Mouse (Mus musculus) cerebellum, adult 9-10 months (tissue): ENCODE data around the gene Kctd7.

Experiments
- DNase-seq: peaks from one replicate; pipeline ENCODE4 v3.0.0; 2022

Kctd7 gene

DNA sequence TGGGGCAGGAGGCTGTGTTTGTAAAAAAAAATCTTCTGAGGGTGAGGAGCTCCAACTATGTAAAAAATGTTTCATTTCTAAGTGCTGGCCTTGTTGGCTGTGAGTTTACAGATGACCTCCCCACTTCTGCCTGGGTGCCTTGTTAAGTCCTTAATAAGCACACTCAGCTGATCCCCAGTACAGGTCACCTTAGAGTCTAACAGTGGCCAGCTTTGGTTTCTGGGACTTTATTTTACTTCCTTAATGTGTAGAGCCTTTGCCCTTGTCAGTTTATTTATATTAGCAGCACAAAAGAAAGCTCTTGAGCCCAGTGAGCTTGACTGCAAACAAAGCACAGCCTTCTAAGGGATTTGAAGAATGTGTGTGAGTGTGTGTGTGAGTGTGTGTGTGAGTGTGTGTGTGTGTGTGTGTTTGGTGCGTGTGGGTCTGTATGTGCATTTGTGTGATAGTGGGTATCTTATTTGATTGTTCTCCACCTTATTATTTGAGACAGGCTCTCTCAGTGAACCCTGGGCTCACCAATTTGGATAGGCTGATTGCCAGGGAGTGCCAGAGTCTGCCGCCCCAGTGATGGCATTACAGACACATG, 47.8 kb downstream of the Kctd7 start:
- DNase-seq: no peak

DNA sequence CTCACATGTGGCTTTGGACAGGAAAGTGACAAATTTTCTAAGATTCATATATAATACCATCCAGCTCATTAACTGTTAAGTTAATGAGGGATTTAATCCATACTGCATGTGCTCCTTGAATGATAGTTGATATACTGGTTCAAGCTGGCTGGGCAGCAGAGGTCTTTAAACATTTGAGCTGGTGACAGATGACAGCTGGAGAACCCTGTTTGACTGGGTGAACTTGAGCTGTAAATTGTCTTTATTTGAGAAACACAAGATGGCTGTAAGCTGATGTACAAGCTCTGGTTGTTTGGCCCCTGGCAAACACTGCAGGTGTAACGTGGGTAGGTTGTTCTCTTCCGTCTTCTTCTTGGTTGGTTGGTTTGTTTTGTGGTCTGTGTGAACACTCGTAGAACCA, 49.1 kb downstream of the Kctd7 start:
- no peak for DNase-seq

DNA sequence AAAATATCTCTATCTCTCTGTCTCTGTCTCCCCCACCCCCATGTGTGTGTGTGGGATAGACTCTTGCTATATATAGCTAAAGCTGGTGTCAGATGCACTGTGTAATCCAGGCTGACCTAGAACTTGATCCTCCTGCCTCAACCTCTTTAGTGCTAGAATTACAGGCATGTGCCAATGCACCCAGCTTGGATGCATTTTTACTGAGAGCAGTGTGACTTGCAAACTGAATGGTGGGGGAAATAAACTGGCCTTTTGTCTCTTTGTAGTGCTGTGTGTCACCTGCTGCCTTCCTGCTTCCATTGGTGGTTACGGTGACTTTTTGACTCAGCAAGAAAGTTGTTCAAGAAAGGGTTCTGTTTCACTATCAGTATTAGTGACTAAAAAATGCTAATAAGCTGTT, 51.6 kb downstream of the Kctd7 start:
- DNase-seq: no peak

DNA sequence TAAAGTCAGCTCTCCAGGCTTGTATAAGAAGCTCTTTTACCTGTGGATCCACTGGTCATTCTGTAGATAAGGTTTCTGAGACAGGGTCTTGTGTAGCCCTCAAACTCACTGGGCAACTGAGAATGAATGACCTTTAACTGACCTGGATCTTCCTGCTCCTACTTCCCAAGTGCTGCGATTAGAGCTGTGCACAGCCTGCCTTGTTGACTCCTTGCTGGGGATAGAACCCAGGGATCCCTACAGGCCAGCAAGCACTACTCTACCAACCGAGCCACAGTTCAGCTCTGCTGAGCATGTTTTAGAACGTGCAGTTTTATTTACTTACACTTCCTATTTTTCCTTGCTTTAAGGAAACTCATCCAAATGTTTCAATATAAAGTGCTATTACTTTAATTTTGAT, 52.8 kb downstream of the Kctd7 start:
- DNase-seq: no peak

DNA sequence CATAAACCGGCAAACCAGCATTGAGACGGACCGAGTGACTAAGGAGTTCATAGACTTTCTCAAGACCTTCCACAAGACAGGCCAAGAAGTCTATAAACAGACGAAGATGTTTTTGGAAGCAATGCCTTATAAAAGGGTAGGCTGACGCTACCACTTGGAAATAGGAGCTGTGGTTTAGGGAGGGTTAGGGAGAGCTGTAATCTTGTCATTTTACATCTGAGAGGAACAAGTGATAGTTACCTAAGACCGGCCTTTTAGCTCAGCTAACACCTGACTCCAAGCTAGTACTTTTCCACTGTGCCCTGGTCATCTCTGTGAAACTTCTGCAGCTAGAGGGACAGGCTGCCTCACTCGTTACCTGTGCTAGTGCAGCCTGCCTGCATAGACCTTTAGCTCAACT, 53.3 kb downstream of the Kctd7 start:
- DNase-seq: no peak

DNA sequence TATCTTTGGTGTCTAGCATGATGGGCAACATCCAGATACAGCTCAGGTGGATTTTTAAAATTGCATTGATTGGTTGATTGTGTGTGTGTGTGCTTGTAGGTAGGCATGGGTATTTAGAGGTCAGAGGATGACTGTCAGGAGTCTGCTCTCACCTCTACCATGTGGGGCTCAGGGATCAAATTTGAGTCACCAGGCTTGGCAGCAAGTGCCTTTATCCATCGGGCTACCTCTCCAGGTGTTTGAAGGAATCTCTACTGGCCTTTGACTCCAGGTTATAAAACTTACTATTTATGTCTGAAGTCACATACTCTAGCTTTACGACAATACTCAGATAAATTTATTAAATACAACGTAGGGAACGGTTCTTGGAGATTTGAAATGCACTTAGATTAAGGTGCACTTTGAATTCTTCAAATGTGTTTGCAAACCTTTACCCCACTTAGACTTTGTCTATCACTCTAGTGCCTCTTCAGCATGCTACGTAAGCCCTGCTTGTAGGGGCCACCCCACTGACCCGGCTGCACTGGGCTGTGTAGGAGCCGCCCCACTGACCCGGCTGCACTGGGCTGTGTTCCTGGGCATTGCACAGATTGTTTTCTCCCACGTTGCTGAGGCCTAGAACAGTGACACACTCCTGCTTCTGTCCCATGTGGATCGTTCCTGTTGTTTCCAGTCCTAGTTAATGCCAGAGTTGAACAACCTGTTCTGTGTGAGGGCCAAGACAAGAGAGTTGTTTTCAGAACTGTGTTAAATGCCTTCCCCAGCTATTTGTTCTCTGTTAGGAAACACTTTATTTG, 55.8 kb downstream of the Kctd7 start:
- DNase-seq: no peak

DNA sequence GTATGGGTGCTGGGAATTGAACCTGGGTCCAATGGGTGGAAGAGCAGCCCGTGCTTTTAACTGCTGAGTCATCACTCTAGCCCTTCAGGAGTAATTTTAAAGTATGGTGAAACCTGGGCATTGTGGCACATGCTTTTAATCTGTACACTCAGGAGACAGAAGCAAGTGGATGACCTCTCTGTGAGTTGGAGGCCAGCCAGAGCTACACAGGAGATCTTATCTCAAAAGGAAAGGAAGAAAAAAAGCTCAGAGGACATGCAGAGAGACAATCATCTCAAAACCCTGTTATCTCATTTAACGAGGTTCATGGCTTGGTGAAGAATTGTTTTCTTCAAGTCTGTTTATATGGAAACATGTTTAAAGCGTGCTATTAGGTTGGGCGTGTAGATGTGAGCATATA, 59.3 kb downstream of the Kctd7 start:
- no peak for DNase-seq

DNA sequence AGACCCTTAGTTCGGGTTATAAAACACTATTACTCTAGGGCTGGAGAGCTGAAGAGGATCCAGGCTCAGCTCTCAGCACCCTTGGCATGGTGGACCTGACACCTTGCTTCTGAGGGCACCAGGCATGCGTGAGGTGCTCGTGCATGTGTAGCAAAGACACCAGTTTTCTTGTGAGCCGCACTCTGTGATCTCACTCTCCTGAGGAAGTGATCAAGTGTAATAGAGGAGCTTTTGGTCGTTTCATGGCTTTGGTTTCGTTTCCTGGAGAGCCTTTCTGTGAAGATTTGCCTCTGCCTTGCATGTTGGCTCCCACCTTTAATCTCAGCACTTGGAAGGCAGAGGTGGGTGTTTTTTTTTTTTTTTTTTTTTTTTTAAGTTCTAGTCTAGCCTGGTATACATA, 59.9 kb downstream of the Kctd7 start:
- no peak for DNase-seq
